Mouse (Mus musculus): Measurements from ENCODE around the gene Gm20388.

The Gm20388 gene

GRCm38 (mm10) chr8:120950674-120951218 is 1040.1 kb downstream of the Gm20388 start:
- no peak for DNase-seq

DNA sequence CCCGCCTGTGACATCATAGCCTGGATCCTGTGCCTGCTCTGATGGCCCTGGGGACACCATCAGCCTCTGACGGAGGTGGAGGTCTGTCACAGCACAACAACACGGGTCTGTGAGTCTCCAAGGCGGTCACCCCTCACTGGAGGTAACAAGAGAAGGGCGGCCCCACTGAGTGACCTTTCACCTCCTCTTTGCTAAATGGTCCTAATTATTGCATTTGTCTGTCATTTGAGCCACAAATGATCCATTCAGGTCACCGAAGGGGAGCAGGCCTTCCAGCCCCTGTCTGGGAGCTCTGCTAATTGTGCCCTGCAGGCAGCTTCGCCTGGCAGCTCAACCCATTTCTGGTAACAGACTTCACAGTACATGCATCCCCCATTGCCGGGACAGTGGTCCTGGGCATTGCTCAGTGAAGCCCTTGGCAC is 1048.8 kb downstream of the Gm20388 start:
- DNase-seq = no peak

DNA sequence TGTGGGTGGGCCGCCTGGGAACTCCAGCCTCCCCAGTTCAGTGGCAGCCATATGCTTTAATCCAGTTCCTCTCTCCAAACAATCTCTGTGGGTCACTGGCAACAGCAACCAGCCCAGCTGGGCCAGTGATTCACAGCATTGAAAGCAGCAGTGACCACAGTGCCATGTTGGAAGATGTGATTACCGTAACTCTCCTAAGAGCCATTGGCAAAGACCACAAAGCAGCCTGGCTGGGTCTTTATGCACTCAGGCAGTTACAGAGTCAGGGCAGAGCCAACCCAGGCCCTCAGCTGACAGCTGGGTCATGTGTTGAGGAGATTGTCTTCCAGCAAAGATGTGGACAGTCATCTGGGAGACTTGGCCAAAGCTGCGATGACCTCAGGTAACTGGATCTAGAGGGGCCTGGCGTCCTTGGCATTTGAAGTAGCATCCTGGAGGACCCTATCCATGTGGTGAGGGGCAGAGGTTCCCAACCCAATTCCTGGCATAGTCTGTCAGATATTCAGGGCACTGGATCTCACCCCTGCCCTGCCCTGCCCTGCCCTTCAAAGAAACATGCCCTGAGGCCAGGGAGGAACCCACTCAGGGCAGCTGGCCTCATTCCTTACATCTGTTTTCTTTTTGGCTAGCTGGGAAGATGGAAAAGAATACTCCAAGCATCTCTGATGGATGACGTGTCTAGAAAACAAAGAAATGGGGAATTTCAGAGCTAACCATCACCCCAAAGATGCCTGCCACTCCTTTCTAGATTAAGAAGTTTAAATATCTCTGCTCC is 1052.2 kb downstream of the Gm20388 start:
- no peak for DNase-seq

GRCm38 (mm10) chr8:120966557-120966956 is 1055.9 kb downstream of the Gm20388 start:
- DNase-seq = no peak

- DNase-seq = no peak
Observed at GRCm38 (mm10) chr8:120968308-120968707, 1057.7 kb downstream of the Gm20388 start.

DNA sequence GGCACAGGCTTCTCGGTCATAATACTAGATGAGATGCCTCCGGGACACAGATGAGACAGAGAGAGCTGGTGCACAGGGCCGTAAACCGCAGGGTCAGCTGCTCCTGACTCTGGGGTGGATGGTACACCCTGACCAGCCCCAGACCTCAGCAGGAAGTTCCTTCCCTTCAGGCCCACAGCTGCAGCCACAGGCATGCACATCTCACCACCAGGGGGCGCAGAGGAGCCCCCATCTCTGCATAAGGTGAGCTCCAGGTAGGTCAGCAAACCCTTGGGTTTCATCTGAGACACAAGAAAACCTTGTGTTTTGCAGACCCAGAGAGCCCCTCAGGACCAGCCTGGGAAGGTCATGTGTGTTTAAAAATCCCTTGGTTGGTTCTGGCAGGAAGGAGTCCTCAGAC is 1059.7 kb downstream of the Gm20388 start:
- DNase-seq = peak; percentile 66

DNA sequence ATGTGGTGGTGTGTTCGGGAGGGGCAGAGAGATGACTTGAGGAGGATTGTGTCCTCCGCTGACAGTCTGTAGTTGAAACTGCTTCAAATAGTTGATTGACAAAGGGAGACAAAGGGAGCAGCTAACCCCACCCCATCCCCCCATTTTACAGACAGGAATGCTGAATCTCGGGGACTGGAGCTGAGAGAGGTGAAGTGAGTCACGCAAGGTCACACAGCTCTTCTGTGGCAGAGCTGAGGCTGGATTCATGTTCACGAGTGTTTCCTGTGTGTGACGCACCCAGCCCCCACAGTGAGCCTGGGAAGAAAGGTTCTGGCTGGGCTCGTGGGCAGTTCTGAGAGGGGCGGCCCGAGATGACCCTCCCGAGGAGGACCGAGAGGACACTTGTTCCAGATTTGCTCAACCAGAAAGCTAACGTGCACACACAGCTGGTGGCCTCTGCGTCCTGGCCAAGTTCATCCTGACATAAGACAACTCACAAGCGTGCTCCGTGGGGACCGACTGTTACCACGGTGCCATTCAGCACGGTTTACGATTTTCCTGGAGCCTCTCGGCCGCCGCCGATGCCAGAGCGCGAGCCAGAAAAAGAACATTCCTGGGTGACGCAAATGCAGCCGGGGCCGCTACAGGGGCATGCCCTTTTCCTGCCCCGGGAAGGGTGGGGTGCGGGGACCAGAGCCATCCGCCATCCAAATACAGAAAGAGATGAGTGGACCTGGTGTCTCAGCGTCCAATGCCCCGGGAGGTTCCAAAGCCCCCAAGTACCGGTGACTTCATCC is 1061.2 kb downstream of the Gm20388 start:
- DNase-seq = peak; percentile 70

DNA sequence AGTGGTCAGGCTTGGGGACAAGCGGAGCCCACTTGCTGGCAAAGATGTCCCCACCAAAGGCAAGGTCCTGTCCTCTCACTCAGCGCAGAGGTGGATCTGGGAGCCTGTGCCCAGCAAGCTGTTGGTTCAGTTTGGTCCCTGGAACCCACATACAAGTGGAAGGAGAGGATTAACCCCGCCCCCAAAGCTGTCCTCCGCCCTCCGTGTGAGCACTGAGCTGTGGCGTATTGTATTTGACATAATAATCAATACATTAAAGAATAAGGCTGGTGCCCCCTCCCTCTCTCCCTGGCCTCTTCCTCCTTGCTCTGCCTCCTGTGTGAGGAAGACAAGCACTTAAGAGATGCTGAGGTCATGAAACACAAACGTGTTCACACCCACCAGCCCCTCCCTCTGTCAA is 1062.4 kb downstream of the Gm20388 start:
- DNase-seq = no peak

DNA sequence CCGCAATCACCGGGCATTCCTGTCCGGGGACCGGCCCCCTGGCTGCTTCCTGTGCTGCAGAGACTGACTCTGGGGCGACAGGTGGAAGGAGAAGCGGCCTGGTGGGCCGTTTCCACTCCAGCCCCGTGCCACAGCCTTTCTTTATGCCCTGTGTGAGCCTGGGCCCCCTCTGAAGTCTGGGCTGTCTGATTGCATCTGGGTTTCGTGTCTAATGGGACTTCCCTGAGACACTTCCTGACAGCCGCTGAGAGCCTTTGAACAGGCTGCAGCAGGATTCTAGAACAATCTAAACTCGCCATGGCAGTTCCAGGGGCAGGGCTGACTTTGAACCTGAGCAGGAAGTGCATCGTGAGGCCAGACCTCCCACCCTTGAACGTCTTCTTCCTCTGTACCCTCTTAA is 1066.5 kb downstream of the Gm20388 start:
- peak; percentile 16 for DNase-seq

- no peak for DNase-seq
Observed at GRCm38 (mm10) chr8:120979210-120979609, 1068.6 kb downstream of the Gm20388 start.

GRCm38 (mm10) chr8:120980948-120981347 is 1070.3 kb downstream of the Gm20388 start:
- no peak for DNase-seq

DNA sequence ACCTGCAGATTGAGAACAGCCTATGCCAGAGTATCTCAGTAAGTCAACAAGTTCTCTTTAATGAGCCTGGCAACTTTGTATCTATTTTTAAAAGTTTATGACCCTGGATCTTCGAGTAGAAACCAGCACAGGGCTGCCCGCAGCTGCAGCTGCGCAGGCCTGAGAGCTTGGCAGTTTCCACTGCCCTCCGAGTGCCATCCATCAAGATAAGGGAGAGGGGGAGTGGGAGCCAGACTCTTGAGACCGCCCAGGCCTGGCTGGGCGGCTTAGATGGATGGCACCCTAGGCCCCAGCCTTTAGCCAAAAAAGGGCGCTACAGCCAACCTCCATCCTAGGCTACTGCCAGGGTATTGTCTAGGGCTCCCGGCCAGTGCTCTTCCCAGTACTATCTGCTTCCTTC is 1074.2 kb downstream of the Gm20388 start:
- no peak for DNase-seq

DNA sequence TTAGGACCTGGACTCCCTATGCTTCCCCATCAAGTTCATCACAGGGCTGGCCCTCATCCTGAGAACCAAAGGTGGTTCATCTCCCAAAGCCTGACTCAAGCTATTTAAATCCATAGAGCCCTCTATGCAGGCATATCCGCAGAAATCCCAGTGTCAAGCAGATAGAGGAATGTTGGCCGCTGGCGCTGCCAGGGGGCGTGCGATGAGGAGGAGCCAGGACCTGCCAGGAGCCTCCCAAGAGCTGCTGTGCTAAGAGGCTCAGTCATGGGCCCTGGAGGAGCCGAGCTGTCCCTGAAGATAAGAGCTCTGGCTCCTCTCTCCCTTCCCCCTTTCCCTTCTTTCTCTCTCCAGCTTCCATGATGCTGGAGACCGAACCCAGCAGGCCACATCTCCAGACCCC is 1075.4 kb downstream of the Gm20388 start:
- DNase-seq = peak; percentile 21

- DNase-seq = no peak
Observed at GRCm38 (mm10) chr8:120993738-120994137, 1083.1 kb downstream of the Gm20388 start.

GRCm38 (mm10) chr8:120995424-120995823 is 1084.8 kb downstream of the Gm20388 start:
- no peak for DNase-seq

- no peak for DNase-seq
Observed at GRCm38 (mm10) chr8:120996905-120997581, 1086.4 kb downstream of the Gm20388 start.

DNA sequence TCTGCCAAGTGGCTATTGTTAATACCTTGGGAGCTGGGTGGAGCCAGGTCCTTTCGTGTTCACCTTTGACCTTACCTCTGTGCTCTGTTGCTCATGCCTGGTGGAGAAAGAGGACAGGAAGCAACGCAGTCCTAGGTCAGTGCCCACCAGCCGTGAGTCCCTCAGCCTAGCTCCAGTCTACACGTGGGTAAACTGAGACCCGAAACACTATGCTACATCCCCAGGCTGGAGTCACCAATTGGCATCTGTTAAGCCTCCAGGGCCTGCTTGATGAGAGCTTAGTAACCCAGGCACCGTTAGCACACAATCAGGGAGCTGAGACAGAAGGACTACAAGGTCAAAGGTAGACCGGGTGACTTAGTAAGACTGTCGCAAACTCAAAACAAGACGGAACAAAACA is 1087.3 kb downstream of the Gm20388 start:
- DNase-seq = no peak

- peak; percentile 33 for DNase-seq
Observed at GRCm38 (mm10) chr8:120998966-120999365, 1088.3 kb downstream of the Gm20388 start.

- DNase-seq = no peak
Observed at GRCm38 (mm10) chr8:121001951-121002350, 1091.3 kb downstream of the Gm20388 start.

DNA sequence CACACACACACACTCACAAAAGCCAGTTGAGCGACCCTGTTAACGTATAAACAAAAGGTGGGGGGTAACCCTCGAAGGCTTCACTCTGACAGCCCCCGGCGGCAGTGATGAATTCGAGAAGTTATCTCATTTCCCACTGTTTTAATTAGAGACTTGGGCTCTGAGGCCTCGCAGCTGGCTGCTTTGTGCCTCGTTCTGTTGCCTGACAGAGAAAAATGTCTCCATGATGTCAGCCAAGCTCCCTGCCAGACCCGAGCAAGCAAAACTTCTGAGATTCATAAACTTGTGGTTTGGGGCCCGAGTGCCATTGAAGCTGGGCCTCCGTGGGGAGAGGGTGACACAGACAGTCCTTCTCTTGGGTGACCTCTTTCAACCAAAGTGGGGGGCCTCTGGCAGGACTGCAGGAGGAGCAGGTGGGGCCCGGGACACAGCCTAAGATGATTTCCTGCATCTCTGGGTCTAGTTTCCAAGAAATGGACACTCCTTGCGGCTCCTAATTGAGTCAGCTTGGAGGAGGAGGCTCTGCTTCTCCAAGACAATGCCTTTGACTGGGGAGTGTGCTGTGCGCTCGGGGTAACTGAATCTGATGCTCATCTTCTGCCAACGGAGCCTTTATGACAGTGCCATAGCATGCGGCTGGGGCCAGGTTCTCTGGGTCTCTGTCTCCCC is 1092.4 kb downstream of the Gm20388 start:
- peak; percentile 26 for DNase-seq

DNA sequence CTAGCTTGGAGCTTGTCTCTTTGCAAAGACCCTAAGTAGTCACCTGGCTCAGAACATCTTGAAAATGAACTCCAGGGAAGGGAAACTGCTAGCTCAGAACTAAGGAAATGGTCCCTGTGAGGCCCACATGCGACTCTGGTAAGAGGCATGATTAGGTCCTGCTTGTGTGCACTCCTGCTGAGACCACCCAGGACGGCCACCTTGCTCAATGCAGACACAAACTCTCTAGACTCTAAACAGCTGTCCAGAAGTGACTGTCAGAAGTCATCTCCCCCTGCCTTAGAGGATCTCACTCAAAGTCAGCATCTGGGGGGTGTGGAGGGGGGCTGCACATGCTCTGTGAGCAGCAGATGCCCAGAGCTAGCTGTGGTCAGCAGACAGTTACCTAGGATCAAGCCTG is 1093.0 kb downstream of the Gm20388 start:
- no peak for DNase-seq

GRCm38 (mm10) chr8:121013318-121013717 is 1102.7 kb downstream of the Gm20388 start:
- no peak for DNase-seq

DNA sequence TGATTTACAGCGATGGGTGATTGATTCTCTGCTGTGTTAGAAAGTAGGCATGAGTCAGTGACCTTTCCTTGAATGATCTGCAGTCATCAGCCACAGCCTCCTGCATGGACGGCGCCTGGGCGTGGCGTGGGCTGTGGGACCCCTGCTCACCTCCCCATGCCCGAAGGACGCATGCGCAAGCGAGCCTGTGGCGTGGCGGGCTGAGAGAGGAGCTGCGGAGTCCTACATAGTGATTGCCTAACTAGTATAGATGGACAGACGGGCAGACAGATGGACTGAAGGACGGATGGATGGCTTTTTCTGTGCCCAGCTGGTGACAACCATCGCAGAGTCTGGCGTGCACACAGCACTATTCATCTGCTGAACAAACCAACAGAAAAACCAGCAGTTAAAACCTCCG is 1106.0 kb downstream of the Gm20388 start:
- DNase-seq = no peak
